Mouse (Mus musculus) MEL (cell line): ENCODE results near the gene Ehd3. TPM values are rescaled to one million over a fixed set of nuclear protein-coding genes. Genes with fewer than 3 reads are reported as not detected.
A peak's percentile ranks its signal among the peaks of the same experiment; 100 is the strongest.

Experiments used
- DNase-seq: peaks from one replicate; pipeline ENCODE4 v3.0.0; 2011; ENCODE audit warnings: low read depth, low spot score
- H3K27ac ChIP-seq: 2 replicates; pipeline ENCODE4 v1.5.1; 2012; ENCODE audit warnings: low read depth, mild to moderate bottlenecking, control low read depth, low read length, moderate library complexity; ENCODE audit not compliant: control insufficient read depth
- H3K27me3 ChIP-seq, 2 experiments: fragments of 150-350 bp in 1 of 2; sonication (generic) in 1 of 2; 2 replicates each; pipeline ENCODE4 v1.6.1; 2012; ENCODE audit warnings: low read length in 2 of 2, mild to moderate bottlenecking in 2 of 2, improper control_type of control experiment in 1 of 2, moderate library complexity in 1 of 2; ENCODE audit not compliant: insufficient read depth in 2 of 2, control insufficient read depth in 1 of 2
- H3K36me3 ChIP-seq, 2 experiments: 2 replicates each; pipeline ENCODE4 v1.6.1; 2012 to 2014; ENCODE audit warnings: low read length in 2 of 2, improper control_type of control experiment in 1 of 2, inconsistent platforms in 1 of 2, mild to moderate bottlenecking in 1 of 2; ENCODE audit not compliant: insufficient read depth in 2 of 2, control insufficient read depth in 1 of 2
- H3K4me1 ChIP-seq, 2 experiments: fragments of 150-350 bp in 1 of 2; sonication (generic) in 1 of 2; 2 replicates each; pipeline ENCODE4 v1.6.1; 2012; ENCODE audit warnings: low read length in 2 of 2, improper control_type of control experiment in 1 of 2, mild to moderate bottlenecking in 1 of 2; ENCODE audit not compliant: insufficient read depth in 2 of 2, control insufficient read depth in 1 of 2
- H3K4me3 ChIP-seq, 2 experiments: fragments of 150-350 bp in 1 of 2; sonication (generic) in 1 of 2; 2 replicates each; pipeline ENCODE4 v1.5.1; 2012; ENCODE audit warnings: low read depth in 2 of 2, low read length in 2 of 2, mild to moderate bottlenecking in 2 of 2, moderate library complexity in 2 of 2, control low read depth in 1 of 2, improper control_type of control experiment in 1 of 2; ENCODE audit not compliant: control insufficient read depth in 1 of 2, insufficient read depth in 1 of 2
- H3K79me2 ChIP-seq: 2 replicates; pipeline ENCODE4 v1.6.1; 2012; ENCODE audit warnings: mild to moderate bottlenecking, low read length, moderate library complexity; ENCODE audit not compliant: control insufficient read depth, poor library complexity, insufficient read depth
- H3K9ac ChIP-seq: 2 replicates; pipeline ENCODE4 v1.6.1; 2012; ENCODE audit warnings: low read depth, mild to moderate bottlenecking, control low read depth, low read length, moderate library complexity; ENCODE audit not compliant: control insufficient read depth, poor library complexity, severe bottlenecking
- H3K9me3 ChIP-seq: fragments of 150-350 bp; sonication (generic); replicated peaks from 2 replicates; pipeline ENCODE4 v1.6.1; 2012; ENCODE audit warnings: mild to moderate bottlenecking, low read length, improper control_type of control experiment, moderate library complexity; ENCODE audit not compliant: insufficient read depth
- CHD1 ChIP-seq: IDR thresholded peaks from 2 replicates; pipeline ENCODE4 v1.6.1; 2012; ENCODE audit warnings: low read depth, mild to moderate bottlenecking, inconsistent platforms, low read length, improper control_type of control experiment
- ELF1 ChIP-seq: IDR thresholded peaks from 2 replicates; pipeline ENCODE4 v1.6.1; 2014; ENCODE audit warnings: low read depth, mild to moderate bottlenecking, inconsistent platforms, low read length, improper control_type of control experiment, moderate library complexity
- EP300 ChIP-seq, 2 experiments: IDR thresholded peaks; 2 replicates each; pipeline ENCODE4 v1.6.1; 2011; ENCODE audit warnings: improper control_type of control experiment in 2 of 2, low read length in 2 of 2, low read depth in 1 of 2, mild to moderate bottlenecking in 1 of 2
- GABPA ChIP-seq: IDR thresholded peaks from 2 replicates; pipeline ENCODE4 v1.6.1; 2012; ENCODE audit warnings: low read depth, mild to moderate bottlenecking, inconsistent platforms, low read length, improper control_type of control experiment, moderate library complexity
- JUND ChIP-seq: IDR thresholded peaks from 2 replicates; pipeline ENCODE4 v1.6.1; 2011; ENCODE audit warnings: low read depth, mild to moderate bottlenecking, improper control_type of control experiment, low read length
- MAFK ChIP-seq: IDR thresholded peaks from 2 replicates; pipeline ENCODE4 v1.6.1; 2011; ENCODE audit warnings: low read depth, mild to moderate bottlenecking, low read length, improper control_type of control experiment, borderline replicate concordance
- MAX ChIP-seq: IDR thresholded peaks from 2 replicates; pipeline ENCODE4 v1.6.1; 2011; ENCODE audit warnings: low read length, improper control_type of control experiment
- MXI1 ChIP-seq: IDR thresholded peaks from 2 replicates; pipeline ENCODE4 v1.6.1; 2011; ENCODE audit warnings: mild to moderate bottlenecking, low read depth, low read length, improper control_type of control experiment
- MYB ChIP-seq: IDR thresholded peaks from 2 replicates; pipeline ENCODE4 v1.6.1; 2011; ENCODE audit warnings: mild to moderate bottlenecking, low read depth, low read length, improper control_type of control experiment
- MYC ChIP-seq: IDR thresholded peaks from 2 replicates; pipeline ENCODE4 v1.6.1; 2011; ENCODE audit warnings: low read depth, mild to moderate bottlenecking, low read length, improper control_type of control experiment, moderate library complexity
- RAD21 ChIP-seq: IDR thresholded peaks from 2 replicates; pipeline ENCODE4 v1.6.1; 2011; ENCODE audit warnings: mild to moderate bottlenecking, low read depth, low read length, improper control_type of control experiment
- SIN3A ChIP-seq: IDR thresholded peaks from 2 replicates; pipeline ENCODE4 v1.6.1; 2012; ENCODE audit warnings: low read length, improper control_type of control experiment, inconsistent platforms
- TBP ChIP-seq: IDR thresholded peaks from 2 replicates; pipeline ENCODE4 v1.8.0; 2011; ENCODE audit warnings: low read depth, low read length, improper control_type of control experiment
- UBTF ChIP-seq: IDR thresholded peaks from 2 replicates; pipeline ENCODE4 v1.6.1; 2012; ENCODE audit warnings: low read depth, mild to moderate bottlenecking, inconsistent platforms, low read length, improper control_type of control experiment, moderate library complexity, borderline replicate concordance; ENCODE audit not compliant: insufficient read depth
- ZMIZ1 ChIP-seq: IDR thresholded peaks from 2 replicates; pipeline ENCODE4 v1.6.1; 2012; ENCODE audit warnings: low read depth, mild to moderate bottlenecking, inconsistent platforms, low read length, improper control_type of control experiment, moderate library complexity
- ZNF384 ChIP-seq: IDR thresholded peaks from 2 replicates; pipeline ENCODE4 v1.6.1; 2012; ENCODE audit warnings: low read depth, mild to moderate bottlenecking, inconsistent platforms, low read length, improper control_type of control experiment
- polyA plus RNA-seq, 2 experiments: library from polyadenylated mRNA; stranded (reverse) in 1 of 2; unstranded in 1 of 2; fragments of >175 nt in 1 of 2; fragments of >200 nt in 1 of 2; gene quantifications; 2 replicates each; pipeline versions ENCODE4 v1.2.1 to v1.2.4; 2012; ENCODE audit warnings: low replicate concordance in 2 of 2, low read depth in 1 of 2; ENCODE audit not compliant: insufficient read length in 2 of 2, insufficient read depth in 1 of 2, missing spikeins in 1 of 2
- total RNA-seq: library from RNA; depleted of rRNA; stranded (reverse); fragments of 300-350 nt; gene quantifications from 2 replicates; pipeline ENCODE4 v1.2.3, GENCODE M21; 2012

Gene Ehd3
- total and polyA plus RNA-seq, 3 experiments: 38.7 to 62.9 TPM; not detected in 1

DNA sequence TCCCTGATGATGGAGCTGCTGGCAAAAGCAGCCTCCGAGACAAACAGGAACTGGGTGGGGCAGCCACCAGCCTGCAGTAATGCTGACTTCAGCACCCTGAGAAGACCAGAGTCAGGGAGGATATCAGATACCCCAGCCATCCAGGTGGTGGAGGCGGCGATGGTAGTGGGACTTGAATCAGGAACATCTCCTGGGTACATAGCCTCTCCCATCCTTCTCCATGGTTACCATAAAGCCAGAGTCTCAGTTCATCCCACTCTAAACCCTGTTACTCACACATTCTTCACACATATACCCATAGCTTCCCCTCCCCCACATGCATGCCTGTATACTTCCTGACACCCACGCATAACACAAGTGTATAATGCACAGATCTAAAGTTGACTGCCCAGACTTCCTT lies 18.3 kb downstream of the Ehd3 start:
- Histone ChIP-seq H3K79me2 (no peaks in the 10 kb centered on the region; the same call in 1 of the 2 replicates), H3K4me1 (peaks cover 0 to 11% of the 10 kb centered on the region in 2 experiments; a peak in 3 of 4 replicates), H3K9ac (no peak overlapping the region), H3K9me3 (no peaks in the 10 kb centered on the region), H3K4me3 (no peak overlapping the region), H3K27me3 (no peaks in the 10 kb centered on the region), H3K27ac (no peak overlapping the region), H3K36me3 (peaks cover 7% of the 10 kb centered on the region in 2 experiments)
- peak; percentile 35 for DNase-seq
- TF ChIP-seq UBTF (no peak), MAFK (0 out of 2 replicates have a peak, but pooled peaks have one; percentile 29), JUND (no peak), SIN3A (no peak)

DNA sequence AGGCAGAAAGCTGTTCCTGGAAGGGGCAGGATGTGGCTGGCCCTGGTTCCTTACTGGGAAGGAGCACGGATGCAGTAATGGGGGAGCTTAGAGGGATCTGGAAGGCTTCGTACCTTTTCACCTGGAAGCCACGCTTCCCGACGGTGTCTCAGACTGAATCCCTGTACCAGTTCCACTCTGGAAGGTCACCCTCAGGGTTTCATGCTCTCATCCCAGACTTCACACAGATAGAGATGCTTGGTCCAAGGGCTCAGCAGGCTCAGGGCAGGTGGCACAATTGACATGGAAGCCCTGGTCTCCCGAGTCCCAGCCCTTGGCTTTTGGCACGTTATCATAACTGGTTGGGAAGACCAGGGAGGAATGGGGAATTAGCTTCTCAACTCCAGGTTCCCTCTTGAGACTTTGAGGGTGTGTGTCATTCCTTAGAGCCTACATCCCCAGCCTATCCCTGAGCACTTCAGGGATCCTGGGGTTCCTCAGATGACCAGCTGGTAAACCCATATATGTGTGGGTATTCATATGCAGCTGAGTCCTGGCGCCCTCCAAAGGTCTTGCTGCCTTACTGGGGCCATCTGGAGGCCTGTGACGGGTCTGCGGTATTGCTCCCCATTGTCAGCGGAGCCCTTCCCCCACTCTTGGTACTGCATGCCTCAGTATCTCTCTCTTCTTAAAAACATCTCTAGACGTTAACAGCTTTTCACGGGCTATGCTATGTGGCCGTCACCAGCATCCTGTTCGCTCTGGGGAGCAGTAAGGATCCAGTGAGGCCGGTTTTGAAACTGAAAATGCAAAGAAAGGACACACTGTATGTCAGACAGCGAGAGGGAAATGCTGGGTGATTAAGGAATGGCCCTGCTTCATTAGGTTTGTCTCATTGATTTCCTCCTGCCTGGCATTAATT lies 19.4 kb downstream of the Ehd3 start:
- H3K4me3 ChIP-seq: no peak overlapping the region
- no peaks in the 10 kb centered on the region for H3K9me3 ChIP-seq
- no peaks in the 10 kb centered on the region; the same call in 1 of the 2 replicates for H3K79me2 ChIP-seq
- no peak overlapping the region for H3K27ac ChIP-seq
- no peak for TF ChIP-seq EP300 (IDR thresholded peaks at IDR 0.05; ENCODE audit: low read depth in 1 of 2, low read length in 2 of 2)
- no peak for TF ChIP-seq ELF1
- no peak for TF ChIP-seq MXI1
- no peak for TF ChIP-seq MYB
- TF ChIP-seq RAD21: no peak
- TF ChIP-seq CHD1: no peak
- TF ChIP-seq JUND: no peak
- TF ChIP-seq TBP: no peak
- no peak for TF ChIP-seq GABPA
- TF ChIP-seq UBTF: no peak
- no peak for TF ChIP-seq MYC
- no peak for TF ChIP-seq ZNF384
- no peak for TF ChIP-seq ZMIZ1
- TF ChIP-seq MAX: no peak
- no peak overlapping the region for H3K9ac ChIP-seq
- H3K36me3 ChIP-seq: peaks cover 4 to 7% of the 10 kb centered on the region in 2 experiments
- H3K4me1 ChIP-seq: peaks cover 0 to 11% of the 10 kb centered on the region in 2 experiments; a peak in 2 of 4 replicates
- DNase-seq: no peak
- no peaks in the 10 kb centered on the region for H3K27me3 ChIP-seq
